Mouse (Mus musculus): ENCODE data around the gene Usp7.

- TF ChIP-seq CTCF (IDR thresholded peaks at IDR 0.05; ENCODE audit: low read depth) (0 out of 2 replicates have a peak, but pooled peaks have one; percentile 1), EP300 (IDR thresholded peaks at IDR 0.05; ENCODE audit: low read depth) (peak; percentile 78)
Measured at GRCm38 (mm10) chr16:8752334-8752733, 39.8 kb downstream of the Usp7 start.

Data from liver, postnatal 0 days (tissue).